Mouse (Mus musculus) forelimb bud, embryonic 11.5 days (tissue): ENCODE results near the gene Sptbn2.
A peak's percentile ranks its signal among the peaks of the same experiment; 100 is the strongest.

ENCODE experiments used
- DNase-seq: peaks from one replicate; pipeline ENCODE4 v3.0.0-alpha.2; 2012; ENCODE audit warnings: low read depth, low spot score

Gene Sptbn2

DNA sequence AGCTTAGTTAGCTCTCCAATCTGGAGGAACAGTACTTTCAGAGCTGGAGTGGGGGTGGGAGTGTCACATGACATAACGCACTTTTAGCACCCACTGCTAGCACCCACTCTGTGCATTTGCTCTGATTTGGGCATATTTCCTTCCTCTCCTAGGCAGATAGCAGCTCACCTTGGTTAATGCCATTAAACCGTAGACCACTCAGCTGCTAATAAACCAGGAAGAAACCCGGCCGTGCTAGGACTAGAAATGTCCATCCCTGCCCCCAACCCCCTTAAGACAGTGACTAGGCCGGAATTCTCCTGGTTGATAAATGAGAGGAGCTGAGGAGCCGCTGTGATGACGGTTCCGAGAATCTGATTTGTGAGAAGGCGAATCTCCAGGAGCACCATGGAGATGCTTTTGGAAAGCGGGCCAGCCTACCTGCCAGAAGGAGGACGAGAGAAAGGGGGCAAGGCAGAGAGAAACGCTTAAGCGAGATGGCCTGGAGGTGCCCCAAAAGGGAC is at the start of gene Sptbn2:
Gene Sptbn2, plus strand, starts transcription at position 70 of the 503 bp plus-strand sequence.
- no peak for DNase-seq

DNA sequence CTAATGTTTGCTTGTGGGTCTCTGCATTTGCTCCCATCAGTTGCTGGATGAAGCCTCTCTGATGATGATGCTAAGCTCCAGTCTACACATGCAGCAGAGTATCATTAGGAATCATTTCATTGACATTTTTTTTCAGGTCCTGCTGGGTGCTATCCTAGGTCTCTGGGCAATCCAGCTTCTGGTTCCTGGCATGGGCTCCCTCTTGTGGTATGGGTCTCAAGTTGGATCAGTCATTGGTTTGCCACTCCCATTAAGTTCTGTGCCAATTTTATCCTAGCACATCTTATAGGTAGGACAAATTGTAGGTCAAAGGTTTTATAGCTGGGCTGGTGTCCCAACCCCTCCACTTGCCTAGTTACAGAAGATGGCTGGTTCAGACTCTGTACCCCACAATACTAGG is 44.2 kb upstream of the Sptbn2 start:
- DNase-seq, result no peak

DNA sequence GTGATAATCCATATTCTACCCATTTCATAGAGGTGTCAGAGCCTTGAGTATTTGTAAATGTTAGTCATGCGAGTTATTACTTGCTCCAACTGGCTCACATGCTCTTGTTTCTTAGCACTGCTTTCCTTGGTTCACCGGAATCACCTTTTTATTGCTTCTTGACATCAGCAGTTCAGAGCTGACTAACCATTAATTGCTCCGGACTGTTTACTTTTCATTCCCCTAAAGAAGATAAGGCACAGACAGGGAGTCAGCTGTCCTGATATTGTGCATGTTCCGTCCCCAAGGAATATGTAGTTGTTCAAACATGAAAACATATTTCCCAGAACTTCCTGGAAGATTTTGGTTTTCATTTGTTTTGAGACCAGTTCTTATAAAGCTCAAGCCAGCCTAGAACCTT is 40.2 kb upstream of the Sptbn2 start:
- DNase-seq, result no peak

DNA sequence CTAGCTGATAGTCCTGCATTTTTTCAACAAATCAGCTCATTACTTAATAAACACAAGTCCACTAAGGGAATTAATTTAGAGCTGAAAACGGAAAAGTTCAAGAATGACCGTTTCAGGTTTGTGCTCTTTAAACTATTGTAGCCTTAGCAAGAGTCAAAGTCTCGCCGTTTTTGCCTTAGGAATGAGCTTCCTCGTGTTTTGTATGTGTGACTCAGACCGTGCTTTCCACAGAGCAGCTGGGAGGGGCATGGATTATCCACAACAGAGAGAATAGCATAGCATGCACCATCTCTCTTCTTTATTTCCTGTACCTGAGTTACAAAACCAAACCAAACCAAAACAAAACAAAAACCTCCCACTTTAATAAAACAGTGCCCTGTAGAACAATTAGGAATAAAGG is 38.6 kb upstream of the Sptbn2 start:
- DNase-seq, result no peak

DNA sequence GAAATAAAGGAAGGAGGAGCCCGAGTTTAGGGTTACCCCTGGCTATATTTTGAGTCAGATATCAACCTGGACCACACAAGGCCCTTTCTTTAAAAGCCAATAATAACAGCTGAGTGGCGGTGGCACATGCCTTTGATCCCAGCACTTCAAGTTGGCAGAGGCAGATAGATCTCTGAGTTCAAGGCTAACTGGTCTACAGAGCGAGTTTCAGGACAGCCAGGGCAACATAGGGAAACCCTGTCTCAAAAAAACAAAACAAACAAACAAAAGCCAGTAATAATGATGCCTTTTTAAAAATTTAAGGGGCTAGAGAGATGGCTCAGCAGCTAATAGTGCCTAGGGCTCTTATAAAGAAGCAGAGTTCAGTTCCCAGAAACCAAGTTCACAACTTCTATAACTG is 16.6 kb upstream of the Sptbn2 start:
- no peak for DNase-seq

DNA sequence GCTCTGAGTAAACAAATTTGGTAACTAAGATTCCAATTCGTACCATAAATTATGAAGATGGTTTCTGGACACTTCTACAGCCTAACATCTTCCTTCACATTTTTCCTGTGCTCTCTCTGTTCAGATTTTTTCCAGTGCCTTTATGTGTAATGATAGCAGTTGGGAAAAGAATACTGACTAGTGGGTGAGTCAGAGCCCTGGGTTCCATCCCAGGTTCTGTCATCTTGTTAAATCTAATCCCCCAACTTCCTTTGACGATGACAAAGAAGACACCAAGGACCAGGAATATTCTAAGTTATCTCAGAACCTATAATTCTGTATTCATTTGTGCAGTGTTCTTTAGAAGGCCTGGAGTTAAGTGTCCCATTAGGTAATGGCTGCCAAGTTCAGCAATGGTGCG is 13.8 kb upstream of the Sptbn2 start:
- no peak for DNase-seq

DNA sequence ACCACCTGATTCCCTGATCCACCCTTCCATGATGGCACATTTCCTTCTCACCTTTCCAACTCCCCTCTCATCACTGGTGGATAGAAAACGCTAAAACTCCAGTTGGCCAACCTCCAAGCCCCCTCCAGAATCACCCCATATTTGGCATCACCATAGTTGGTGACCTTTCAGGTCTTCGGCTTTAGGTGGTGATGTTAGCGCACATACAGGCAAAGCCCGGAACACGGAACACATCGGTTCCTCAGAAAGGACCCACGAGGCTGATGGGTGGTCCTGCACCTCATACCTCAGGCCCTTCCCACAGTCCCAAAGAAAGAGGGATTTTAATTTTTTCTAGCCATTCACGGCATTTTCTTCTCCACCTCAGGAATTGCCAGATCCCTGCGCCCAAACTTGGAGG is 13.2 kb upstream of the Sptbn2 start:
- DNase-seq, result no peak

DNA sequence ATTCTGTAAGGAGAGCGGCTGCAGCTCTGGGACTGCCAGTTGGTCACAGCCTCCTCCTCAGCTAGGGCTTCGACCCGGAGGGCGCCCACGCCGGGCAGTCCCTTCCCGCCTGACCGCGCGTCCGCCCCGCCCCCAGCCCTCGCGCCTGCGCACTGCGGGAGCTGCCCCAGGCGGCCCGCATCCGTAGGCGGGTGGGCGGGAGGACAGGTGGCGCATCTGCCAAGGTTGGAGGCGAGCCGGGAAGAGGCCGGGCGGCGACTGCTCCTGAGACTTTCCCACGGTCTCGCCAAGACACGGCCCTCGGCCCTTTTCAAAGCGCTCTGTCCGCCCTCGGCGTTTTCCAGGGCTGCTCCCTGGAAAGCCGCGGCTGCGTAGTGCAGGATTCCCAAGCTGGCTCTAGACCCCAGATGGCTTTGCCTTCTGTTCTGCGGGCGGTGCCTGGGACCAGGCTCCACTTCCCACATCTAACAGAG is 12.7 kb upstream of the Sptbn2 start, which contains the start of gene Gm960:
Gene Gm960, minus strand, starts transcription at position 464 of the 473 bp plus-strand sequence.
- no peak for DNase-seq

DNA sequence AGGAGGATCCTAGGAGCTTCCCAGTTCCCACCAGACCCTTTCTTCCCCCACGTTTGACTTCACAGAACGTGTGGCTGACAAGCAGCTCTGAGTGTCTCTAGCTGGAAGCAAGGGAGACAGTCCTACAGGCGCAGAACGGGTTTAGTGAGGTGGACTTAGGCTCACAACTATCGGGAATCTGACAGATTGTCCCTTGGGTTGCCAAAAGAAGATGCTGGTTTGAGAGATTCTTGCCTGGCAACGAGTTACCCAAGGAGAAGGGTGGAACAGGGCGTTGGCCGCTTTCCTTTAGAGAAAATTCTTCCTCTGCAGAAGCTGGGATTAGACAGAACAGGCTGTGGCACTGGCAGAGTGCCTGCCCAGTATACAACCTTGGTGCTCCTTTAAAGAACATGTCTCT is 12.1 kb upstream of the Sptbn2 start:
- no peak for DNase-seq

DNA sequence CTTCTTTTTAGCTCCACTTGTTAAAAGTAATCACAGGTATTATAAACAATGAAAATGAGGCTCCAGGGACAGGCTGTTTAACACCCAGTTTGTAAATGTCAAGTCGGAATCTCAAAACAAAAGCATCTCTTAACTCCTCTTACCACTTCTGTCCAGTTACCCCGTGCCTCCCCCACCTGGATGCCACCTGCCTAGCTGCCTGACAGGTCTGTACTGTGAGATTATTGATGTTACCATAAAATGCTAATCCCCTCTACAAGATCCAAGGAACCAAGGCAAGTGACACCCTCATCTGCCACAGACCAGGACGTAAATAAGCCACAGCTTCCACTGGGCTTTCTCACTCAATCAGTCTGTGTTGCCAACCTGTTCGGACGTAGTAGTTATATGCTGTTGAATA is 11.1 kb upstream of the Sptbn2 start:
- no peak for DNase-seq

DNA sequence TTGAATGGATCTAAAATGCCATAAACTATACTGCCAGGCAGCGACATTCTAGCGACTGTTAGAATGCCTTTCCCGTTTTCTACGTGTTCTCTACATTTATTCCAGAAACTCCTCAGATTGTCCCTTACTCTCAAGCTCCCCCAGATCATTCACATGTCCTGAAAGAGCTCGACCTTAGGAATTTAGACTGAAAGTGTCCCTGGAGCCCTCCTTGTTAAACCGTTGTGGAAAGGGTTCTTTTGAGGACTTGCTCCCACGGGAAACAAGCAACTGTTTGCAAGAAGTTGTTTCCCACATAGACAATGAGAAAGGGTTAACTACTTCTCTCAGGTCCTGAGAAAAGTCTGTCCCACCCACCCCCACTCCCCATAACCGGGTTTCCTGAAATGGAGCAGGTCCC is 10.3 kb upstream of the Sptbn2 start:
- no peak for DNase-seq

DNA sequence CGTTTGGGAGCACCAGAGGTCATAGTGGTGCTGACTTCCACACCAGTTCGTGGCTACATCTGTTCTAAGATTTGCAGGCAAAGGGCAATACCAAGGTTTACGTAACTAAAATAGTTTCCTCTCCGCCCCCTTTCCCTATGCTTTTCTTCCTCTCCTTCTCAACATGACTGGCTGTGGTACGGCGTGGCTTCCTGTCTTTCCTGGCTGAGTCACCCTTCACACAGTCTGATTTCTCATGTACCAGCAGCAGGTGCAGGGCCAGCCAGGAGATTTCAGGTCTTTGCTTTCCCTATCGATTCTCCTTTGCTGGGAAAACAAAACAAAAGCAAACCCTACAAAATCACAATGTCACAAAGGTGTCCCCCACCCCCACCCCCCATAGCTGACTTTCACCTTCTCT is 9.7 kb upstream of the Sptbn2 start:
- DNase-seq, result no peak

DNA sequence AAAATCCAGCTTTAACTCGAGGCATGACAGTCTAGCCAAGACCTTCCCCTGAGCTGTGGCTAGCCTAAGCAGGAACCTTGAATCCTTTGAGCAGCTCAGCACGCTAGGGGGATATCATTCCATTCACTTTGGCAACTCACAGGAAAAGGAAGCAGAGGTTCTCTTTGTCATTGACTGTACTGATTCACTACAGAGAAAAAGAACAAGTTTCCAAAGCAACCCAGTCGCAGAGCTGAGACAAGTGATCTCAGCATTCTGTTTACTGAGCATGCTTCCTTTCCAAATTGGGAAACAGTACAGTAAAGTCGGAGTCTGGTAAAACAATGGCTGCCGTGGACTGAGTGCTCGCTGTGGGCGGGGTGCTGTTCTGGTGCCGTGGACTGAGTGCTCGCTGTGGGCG is 2.2 kb upstream of the Sptbn2 start:
- DNase-seq, result no peak

DNA sequence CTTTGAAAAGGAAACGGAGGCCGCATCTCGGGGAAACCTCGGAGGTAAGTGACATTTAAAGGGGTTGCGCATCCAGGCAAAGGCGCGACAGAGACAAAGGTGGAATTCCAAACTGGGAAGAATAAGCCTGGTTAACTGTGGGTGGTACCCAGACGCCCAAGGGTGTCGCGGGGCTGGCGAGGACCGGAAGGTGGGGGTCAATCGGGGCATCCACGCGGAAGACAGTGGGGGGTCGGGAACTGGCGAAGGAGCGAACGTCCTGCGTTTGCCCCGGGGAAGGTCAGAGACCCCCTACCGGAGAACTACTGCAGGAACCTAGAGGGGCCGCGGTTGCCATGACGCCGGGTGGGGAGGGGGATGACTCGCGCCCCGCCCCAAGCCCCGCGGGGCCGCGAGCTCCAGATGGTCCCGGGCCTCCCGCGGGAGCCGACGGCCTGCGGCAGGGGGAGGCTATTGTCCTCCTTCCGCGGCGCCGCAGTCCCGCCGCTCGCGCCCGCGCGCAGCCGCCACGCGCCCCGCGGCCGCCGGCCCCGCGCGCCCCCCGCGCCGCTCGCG is 711 bp downstream of the Sptbn2 start:
- DNase-seq, result peak; percentile 44

DNA sequence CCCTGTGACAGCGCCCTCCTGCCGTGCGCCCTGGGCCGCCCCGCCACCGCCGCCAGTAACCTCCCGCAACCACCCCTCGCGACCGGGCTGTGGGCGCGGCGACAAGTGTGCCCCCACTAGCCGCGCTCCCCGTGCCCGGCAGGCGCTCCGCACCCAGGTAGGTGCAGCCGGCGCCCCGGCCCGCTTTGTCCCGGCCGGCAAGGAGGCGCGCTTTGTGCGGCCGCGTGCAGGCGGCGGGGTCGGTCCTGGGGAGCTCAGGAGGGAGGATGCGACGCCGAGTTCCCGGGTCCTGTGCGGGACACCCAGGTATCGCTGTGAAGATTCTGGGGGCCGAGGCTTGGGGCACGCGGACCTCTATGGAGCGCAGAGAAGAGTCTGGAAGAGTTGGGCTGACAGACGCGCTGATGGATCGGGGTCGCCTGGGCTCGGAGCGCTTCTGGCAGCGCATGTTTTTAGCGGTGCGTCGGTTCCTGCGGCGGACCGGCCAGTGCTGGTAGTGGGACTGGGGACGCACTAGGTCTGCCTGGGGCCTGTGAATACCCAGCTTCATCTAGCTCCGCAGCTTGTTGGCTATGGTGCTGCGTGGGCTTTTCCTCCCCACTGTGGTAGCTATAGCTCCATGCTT is 1.3 kb downstream of the Sptbn2 start:
- no peak for DNase-seq

DNA sequence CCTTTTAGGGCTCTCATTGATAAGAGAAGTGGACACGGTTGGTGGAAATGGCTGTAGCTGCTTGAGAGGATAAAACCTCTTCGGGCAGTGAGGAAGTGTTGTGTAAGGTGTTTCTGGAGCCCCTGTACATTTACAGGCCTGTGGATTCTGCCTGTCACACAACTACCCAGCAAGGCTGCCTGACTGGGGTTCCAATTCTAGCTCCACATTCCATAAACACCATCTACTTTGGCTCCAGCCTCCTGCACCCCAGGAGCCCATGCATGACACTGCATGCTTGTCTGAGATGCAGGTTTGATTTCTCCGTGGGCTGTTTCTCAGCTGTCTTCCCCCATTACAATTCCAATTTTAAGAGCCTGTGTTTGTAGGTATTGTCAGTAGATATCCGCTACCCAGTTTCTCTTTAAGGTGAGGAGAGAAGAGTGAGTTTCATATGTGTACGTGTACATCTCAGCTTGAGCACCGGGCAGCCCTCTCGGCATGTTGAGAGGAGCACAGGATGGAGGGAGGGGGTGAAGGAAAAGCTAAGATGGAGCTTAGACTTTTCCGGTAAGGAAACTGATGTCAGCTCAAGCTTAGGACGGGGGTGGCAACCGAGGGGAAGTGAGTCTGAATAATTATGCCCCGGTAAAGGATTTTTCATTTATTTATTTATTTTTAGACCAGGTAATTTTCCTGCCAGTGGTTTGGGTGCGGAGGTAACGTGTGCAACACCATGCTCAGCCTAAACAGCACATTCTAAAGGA is 2.0 kb downstream of the Sptbn2 start:
- DNase-seq, result no peak

DNA sequence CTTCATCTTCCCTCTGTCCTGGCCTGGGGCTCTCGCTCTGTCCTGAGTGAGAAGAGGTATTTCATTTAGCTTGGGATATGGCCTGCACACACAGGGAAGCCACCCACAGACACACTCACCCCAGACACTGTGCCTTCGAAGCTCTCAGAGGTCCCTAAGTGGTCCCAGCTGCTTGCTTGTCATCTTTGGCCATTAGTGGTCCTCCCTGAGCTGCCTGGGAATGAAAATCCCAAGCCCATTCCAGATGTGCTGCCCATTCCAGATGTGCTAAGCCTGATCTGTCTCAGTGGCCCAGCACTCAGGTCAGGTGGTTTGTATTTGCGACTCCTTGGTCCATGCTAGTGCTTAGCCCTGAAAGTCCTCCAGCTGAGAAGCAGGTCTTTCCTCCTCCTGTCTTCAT is 2.9 kb downstream of the Sptbn2 start:
- DNase-seq, result no peak

DNA sequence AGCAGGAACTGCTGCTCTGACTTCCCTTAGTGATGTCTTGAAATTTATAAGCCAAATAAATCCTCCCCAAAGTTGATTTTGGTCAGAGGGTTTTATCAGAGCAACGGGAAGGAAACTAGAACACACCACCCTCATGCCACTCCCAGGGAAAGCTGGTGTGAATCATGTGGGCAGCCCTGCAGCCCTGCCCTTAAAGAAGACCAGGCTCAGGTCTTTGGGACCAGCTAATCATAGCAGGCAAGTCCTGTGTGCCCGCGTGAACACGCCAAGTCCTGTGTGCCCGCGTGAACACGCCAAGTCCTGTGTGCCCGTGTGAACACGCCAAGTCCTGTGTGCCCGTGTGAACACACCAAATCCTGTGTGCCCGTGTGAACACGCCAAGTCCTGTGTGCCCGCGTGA is 5.8 kb downstream of the Sptbn2 start:
- DNase-seq, result no peak

DNA sequence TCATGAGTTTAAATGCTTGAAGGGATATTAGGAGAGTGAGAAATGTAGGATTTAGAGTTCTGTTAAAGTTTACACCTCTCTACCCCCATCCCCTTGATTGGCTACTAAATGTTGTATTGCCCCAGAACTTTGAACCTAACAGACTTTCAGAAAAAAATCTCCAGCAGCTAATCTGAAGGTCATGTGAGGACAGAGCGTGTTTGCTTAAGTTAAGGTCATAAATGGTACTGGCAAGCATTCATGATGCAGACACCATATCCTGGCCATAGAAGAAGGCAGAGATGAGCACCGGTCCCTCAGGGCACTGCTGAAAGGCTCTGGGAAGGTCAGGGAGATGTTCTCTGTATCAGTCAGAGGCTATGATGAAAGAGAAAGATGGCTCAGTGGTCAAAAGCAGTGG is 6.3 kb downstream of the Sptbn2 start:
- DNase-seq, result no peak

DNA sequence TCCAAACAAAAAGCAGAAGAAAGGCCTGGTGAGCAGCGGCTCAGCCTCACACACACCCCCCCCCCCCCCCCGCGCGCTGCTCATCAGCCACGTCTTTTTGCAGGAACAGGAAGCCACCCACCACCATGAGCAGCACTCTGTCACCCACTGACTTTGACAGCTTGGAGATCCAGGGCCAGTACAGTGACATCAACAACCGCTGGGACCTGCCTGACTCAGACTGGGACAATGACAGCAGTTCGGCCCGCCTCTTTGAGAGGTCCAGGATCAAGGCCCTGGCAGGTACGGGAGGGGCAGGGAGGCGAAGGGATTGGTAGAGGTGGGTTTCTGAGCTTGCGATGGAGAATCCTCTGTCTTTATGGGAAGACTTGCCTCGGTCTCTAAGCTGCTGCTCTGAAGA is 7.7 kb downstream of the Sptbn2 start:
- no peak for DNase-seq

DNA sequence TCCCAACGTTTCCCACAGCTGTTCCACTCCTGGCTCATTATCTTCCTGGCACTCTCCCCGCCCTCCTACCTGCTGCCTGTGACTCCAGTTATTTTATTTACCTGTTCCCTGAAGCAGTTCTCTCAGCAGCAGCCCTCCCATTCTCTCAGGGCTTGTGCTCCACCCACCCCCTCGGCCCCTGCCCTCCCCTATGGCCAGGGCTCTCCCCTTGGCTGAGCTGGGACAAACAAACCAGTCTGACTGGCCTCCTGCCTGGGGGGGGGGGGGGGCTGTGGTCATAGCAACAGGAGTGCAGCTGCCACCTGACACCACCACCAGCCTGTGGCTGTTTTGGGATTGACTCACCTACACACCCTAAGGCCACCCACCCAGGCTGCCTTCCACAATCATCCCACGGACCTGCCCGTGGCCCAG is 8.4 kb downstream of the Sptbn2 start:
- DNase-seq, result no peak

DNA sequence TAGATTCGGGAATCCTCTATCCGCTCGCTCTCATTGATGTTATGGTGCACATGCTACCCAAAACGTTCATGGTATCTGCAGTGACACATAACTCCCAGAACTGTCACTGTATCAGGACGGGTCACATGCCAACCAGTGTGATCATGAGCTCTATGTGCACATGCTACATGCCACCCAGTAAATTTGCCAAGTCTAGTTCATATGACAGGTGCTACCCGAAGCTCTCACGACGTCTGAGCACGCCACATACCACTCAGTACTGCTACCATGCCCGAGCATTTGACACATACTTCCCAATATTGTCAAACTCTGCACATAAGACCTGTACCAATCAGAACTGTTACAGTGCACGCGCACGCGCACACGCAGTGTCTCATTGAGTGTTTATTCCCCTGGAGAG is 9.1 kb downstream of the Sptbn2 start:
- no peak for DNase-seq

DNA sequence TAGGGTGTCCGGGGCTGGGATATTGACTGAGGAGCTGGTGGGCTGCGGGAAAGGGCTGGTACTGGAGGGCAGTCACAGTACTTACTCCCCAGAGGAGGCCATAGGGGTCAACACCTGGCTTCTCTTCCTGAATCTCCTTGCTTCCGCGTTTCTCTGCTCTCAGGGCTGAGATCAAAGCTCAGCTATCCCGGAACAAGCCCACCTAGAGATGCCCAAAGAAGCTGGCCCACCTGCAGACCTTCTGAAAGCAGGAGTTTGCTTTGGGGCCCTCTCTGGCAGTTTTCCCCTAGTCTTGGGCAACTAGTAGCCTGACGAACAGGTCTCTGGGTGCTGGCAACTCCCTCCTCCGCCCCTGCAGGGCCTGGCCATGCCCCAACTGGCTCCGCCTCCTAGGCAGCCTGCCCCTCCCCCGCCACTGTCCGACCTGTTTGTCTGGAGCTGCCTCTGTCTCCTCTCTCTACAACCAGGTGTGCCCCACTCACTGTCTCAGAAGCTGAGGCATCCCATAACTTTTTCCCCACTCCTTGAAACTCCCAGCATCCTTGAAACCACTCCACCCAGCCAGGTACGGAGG is 9.8 kb downstream of the Sptbn2 start:
- no peak for DNase-seq
